8 mouse cellular contexts compared by ENCODE assay signal in genomic region chr6:118065837-118066198, GRCm38 (mm10). TPM values are rescaled to one million over a fixed set of nuclear protein-coding genes. Genes with fewer than 3 reads are reported as not detected.
A peak's percentile ranks its signal among the peaks of the same experiment; 100 is the strongest.
DNase-seq lines count a peak whose midpoint lies in the region; ATAC-seq and TF ChIP-seq lines count a peak whose summit lies in the region.

No protein-coding gene starts in this region.

- TF ChIP-seq POLR2A in ES-Bruce4 (IDR thresholded peaks at IDR 0.05; ENCODE audit: insufficient read depth, low read length), result no peak

- ATAC-seq in heart, embryonic 15.5 days (replicated peaks; ENCODE audit: insufficient number of reproducible peaks, insufficient read depth, low FRiP score, low read depth), result no peak
- peak; percentile 66 for ATAC-seq in forebrain, embryonic 16.5 days

- intact Hi-C loops in heart, postnatal 25 days (cut with DNase I), result loop anchor here (10.0 kb wide), 1 partner anchor 319 kb away; no protein-coding TSS in a partner anchor
- intact Hi-C loops in left cerebral cortex, postnatal 36 days (cut with DNase I), result loop anchor here (2.0 to 5.0 kb wide), 2 partner anchors 53 to 129 kb away; partner anchors contain the start of gene Fxyd4

- H3K9me3 ChIP-seq in heart, embryonic 15.5 days (replicated peaks), result no peaks in the 10 kb centered on the region
- no peaks in the 10 kb centered on the region for H3K9me3 ChIP-seq in ES-Bruce4 (replicated peaks; ENCODE audit: control insufficient read depth, insufficient read depth, low read length, poor library complexity, severe bottlenecking)
- no peaks in the 10 kb centered on the region for H3K9me3 ChIP-seq in forebrain, embryonic 16.5 days (ENCODE audit: control insufficient read depth, low read length)

- peak overlapping the region; percentile 99 for H3K4me2 ChIP-seq in heart, embryonic 15.5 days
- H3K4me2 ChIP-seq in forebrain, embryonic 16.5 days (ENCODE audit: low read length), result peak overlapping the region; percentile 100

- peaks cover 20% of the 10 kb centered on the region for H3K4me1 ChIP-seq in heart, embryonic 15.5 days (replicated peaks)
- H3K4me1 ChIP-seq in ES-Bruce4 (ENCODE audit: control insufficient read depth, insufficient read depth, low read length), result no peaks in the 10 kb centered on the region
- peaks cover 26% of the 10 kb centered on the region for H3K4me1 ChIP-seq in forebrain, embryonic 16.5 days (replicated peaks; ENCODE audit: control insufficient read depth, insufficient read depth, low read length)

- H3K27me3 ChIP-seq in heart, embryonic 15.5 days, result peaks cover 35% of the 10 kb centered on the region
- no peaks in the 10 kb centered on the region for H3K27me3 ChIP-seq in ES-Bruce4 (ENCODE audit: control insufficient read depth, insufficient read depth, low read length, poor library complexity, severe bottlenecking)
- H3K27me3 ChIP-seq in forebrain, embryonic 16.5 days (replicated peaks; ENCODE audit: control insufficient read depth, insufficient read depth, low read length), result peaks cover 5% of the 10 kb centered on the region

- H3K79me2 ChIP-seq in macrophage (ENCODE audit: inconsistent target), result no peaks in the 10 kb centered on the region

- under 1% methylated on average over 12 of the region's 12 CpGs for WGBS in heart, embryonic 15.5 days
- WGBS in forebrain, embryonic 16.5 days, result 2% methylated on average over 10 of the region's 12 CpGs
- 2% methylated on average over 9 of the region's 12 CpGs for WGBS in macrophage (ENCODE audit: missing documents)

- no peak overlapping the region for H3K27ac ChIP-seq in heart, embryonic 15.5 days
- H3K27ac ChIP-seq in ES-Bruce4 (ENCODE audit: insufficient read depth, low read length), result no peak overlapping the region
- H3K27ac ChIP-seq in forebrain, embryonic 16.5 days (ENCODE audit: low read length), result no peak overlapping the region
- H3K27ac ChIP-seq in macrophage, result no peak overlapping the region

- H3K4me3 ChIP-seq in heart, embryonic 15.5 days, result peak overlapping the region; percentile 55
- H3K4me3 ChIP-seq in ES-Bruce4 (ENCODE audit: low read depth, low read length) (peak overlapping the region; percentile 62), macrophage (ENCODE audit: inconsistent target) (peak overlapping the region; percentile 41)
- peak overlapping the region; percentile 49 for H3K4me3 ChIP-seq in forebrain, embryonic 16.5 days (replicated peaks; ENCODE audit: low read length)

- DNase-seq in heart, postnatal 25 days (ENCODE audit: low spot score), result no peak
- DNase-seq in left cerebral cortex, postnatal 36 days (ENCODE audit: low spot score in 2 of 2), result no peak
- DNase-seq in gastrocnemius, postnatal 4 days (ENCODE audit: low spot score in 2 of 2), result no peak
- no peak for DNase-seq in T-cell, adult 2 months (ENCODE audit: low spot score)

- H3K9ac ChIP-seq in heart, embryonic 15.5 days, result peak overlapping the region; percentile 46
- peak overlapping the region; percentile 43 for H3K9ac ChIP-seq in ES-Bruce4 (ENCODE audit: low read depth, poor library complexity, severe bottlenecking)
- peak overlapping the region; percentile 64 for H3K9ac ChIP-seq in forebrain, embryonic 16.5 days (replicated peaks; ENCODE audit: low read depth, low read length)

- no peak for TF ChIP-seq CTCF in ES-Bruce4 (IDR thresholded peaks at IDR 0.05; ENCODE audit: low read depth, low read length)

- no peaks in the 10 kb centered on the region for H3K36me3 ChIP-seq in heart, embryonic 15.5 days
- H3K36me3 ChIP-seq in ES-Bruce4 (ENCODE audit: control insufficient read depth, insufficient read depth, low read length, poor library complexity, severe bottlenecking) (no peaks in the 10 kb centered on the region), macrophage (ENCODE audit: inconsistent target) (no peaks in the 10 kb centered on the region)
- no peaks in the 10 kb centered on the region for H3K36me3 ChIP-seq in forebrain, embryonic 16.5 days (ENCODE audit: control insufficient read depth, insufficient read depth)

- TF ChIP-seq EP300 in ES-Bruce4 (IDR thresholded peaks at IDR 0.05; ENCODE audit: insufficient read depth, low read depth, low read length), result no peak

RNA-seq across cellular contexts. Expression of gene Rasgef1a, which starts 54.6 kb away (rescaled TPM):
- polyA plus RNA-seq in heart, embryonic 15.5 days (2015; fragmentation: Nextera tagmentation; extraction: Ambion mirVana), result 0.53 and 0.65 TPM in 2 replicates
- under 1 TPM; 0.14 to 0.16 TPM for total RNA-seq in heart, postnatal 25 days (2021)
- polyA plus RNA-seq in ES-Bruce4 (2011; ENCODE audit: insufficient read depth, insufficient read length, low read depth, missing spikeins) (0.67 and 0.91 TPM in 2 replicates), macrophage (2018) (0.82 to 2.9 TPM (median 1.6 TPM) in 3 replicates)
- 4.0 and 7.0 TPM in 2 replicates for polyA plus RNA-seq in forebrain, embryonic 16.5 days (2015; fragmentation: Nextera tagmentation; extraction: Ambion mirVana)
- total RNA-seq in macrophage (2018; cell fraction: chromatin; rRNA removed), result 10 to 100 TPM in 4 of 26 experiments, 1 to 10 TPM in 16, under 1 TPM in 6; 0.38 to 23.9 (median 4.4) TPM
- 1 to 10 TPM in 13 of 26 experiments, under 1 TPM in 13; 0.11 to 3.7 (median 1.5) TPM for total RNA-seq in macrophage (2018; cell fraction: cytosol; rRNA removed)
- 10 to 100 TPM in 2 of 26 experiments, 1 to 10 TPM in 15, under 1 TPM in 9; 0.29 to 17.9 (median 3.3) TPM for total RNA-seq in macrophage (2018; cell fraction: nucleus; rRNA removed)
- 100 to 1,000 TPM; 208 to 212 TPM for total RNA-seq in left cerebral cortex, postnatal 36 days (2021)
- under 1 TPM; 0.65 to 0.69 TPM for total RNA-seq in gastrocnemius, postnatal 4 days (2021)
